Comparison of ENCODE assay signal across 9 mouse cellular contexts in genomic region chr1:181465027-181465426, GRCm38 (mm10). TPM values are rescaled to one million over a fixed set of nuclear protein-coding genes. Genes with fewer than 3 reads are reported as not detected.
DNase-seq lines count a peak whose midpoint lies in the region; ATAC-seq and TF ChIP-seq lines count a peak whose summit lies in the region.
"Had no signal": no experiment of that assay in that cellular context is flagged by ENCODE, and none has a peak within 500 bp of the region (broad histone marks: within the 10 kb centered on the region; RNA-seq: fewer than 3 reads in every experiment).

No protein-coding gene starts in this region.

- no peak overlapping the region for H3K4me2 ChIP-seq in forebrain, embryonic 15.5 days (replicated peaks)

- WGBS in forebrain, embryonic 10.5 days: 57% methylated on average over 5 of the region's 5 CpGs
- 59% methylated on average over 5 of the region's 5 CpGs for WGBS in forebrain, embryonic 15.5 days

- H3K9me3 ChIP-seq in forebrain, embryonic 10.5 days: no peaks in the 10 kb centered on the region
- H3K9me3 ChIP-seq in forebrain, embryonic 15.5 days: no peaks in the 10 kb centered on the region

- H3K27ac ChIP-seq in forebrain, embryonic 10.5 days: no peak overlapping the region
- H3K27ac ChIP-seq in forebrain, embryonic 15.5 days (replicated peaks): no peak overlapping the region
- no peak overlapping the region for H3K27ac ChIP-seq in testis, adult 2 months (ENCODE audit: control insufficient read depth, insufficient read depth, low read depth, low read length)

- H3K4me1 ChIP-seq in forebrain, embryonic 10.5 days: peaks cover 13% of the 10 kb centered on the region
- H3K4me1 ChIP-seq in forebrain, embryonic 15.5 days: peaks cover 15% of the 10 kb centered on the region
- H3K4me1 ChIP-seq in testis, adult 2 months (ENCODE audit: control insufficient read depth, insufficient read depth, low read length): peaks cover 4% of the 10 kb centered on the region; the same call in 1 of the 2 replicates

- H3K9ac ChIP-seq in forebrain, embryonic 15.5 days (replicated peaks): no peak overlapping the region

- no peaks in the 10 kb centered on the region; the same call in 1 of the 2 replicates for H3K27me3 ChIP-seq in forebrain, embryonic 10.5 days (ENCODE audit: poor library complexity, severe bottlenecking)
- H3K27me3 ChIP-seq in forebrain, embryonic 15.5 days: no peaks in the 10 kb centered on the region
- H3K27me3 ChIP-seq in testis, adult 2 months (ENCODE audit: control insufficient read depth, insufficient read depth, low read length): no peaks in the 10 kb centered on the region

- peak; percentile 28 for DNase-seq in forebrain, embryonic 10.5 days (ENCODE audit: extremely low spot score, low spot score)
- DNase-seq in testis, postnatal 14 days (ENCODE audit: low spot score): no peak
- peak; percentile 63 for DNase-seq in retina, embryonic 14.5 days (ENCODE audit: low spot score)
- no peak for DNase-seq in left cerebral cortex, postnatal 14 days (ENCODE audit: low spot score in 2 of 2)

- no peak overlapping the region for H3K4me3 ChIP-seq in forebrain, embryonic 10.5 days
- no peak overlapping the region for H3K4me3 ChIP-seq in forebrain, embryonic 15.5 days
- H3K4me3 ChIP-seq in testis, adult 2 months (ENCODE audit: control insufficient read depth, low read depth, low read length): no peak overlapping the region

- H3K36me3 ChIP-seq in forebrain, embryonic 10.5 days (replicated peaks): no peaks in the 10 kb centered on the region
- no peaks in the 10 kb centered on the region for H3K36me3 ChIP-seq in forebrain, embryonic 15.5 days
- no peaks in the 10 kb centered on the region for H3K36me3 ChIP-seq in testis, adult 2 months (ENCODE audit: control insufficient read depth, insufficient read depth, low read length)

- intact Hi-C loops in left cerebral cortex, postnatal 14 days (cut with DNase I): loop anchor here (5.0 kb wide), 1 partner anchor 72 kb away; no protein-coding TSS in a partner anchor

- no peak for TF ChIP-seq POLR2A in testis, adult 2 months (IDR thresholded peaks at IDR 0.05; ENCODE audit: control insufficient read depth, low read depth, low read length)

- TF ChIP-seq CTCF in testis, adult 2 months (IDR thresholded peaks at IDR 0.05; ENCODE audit: control insufficient read depth, insufficient read depth, insufficient replicate concordance, low read depth, low read length): peak; percentile 50; the same call in 1 of the 2 replicates

- no peak for ATAC-seq in forebrain, embryonic 15.5 days (replicated peaks)
- ATAC-seq in hematopoietic stem cell, adult 5-6 weeks (replicated peaks in 1 of 2; ENCODE audit: insufficient read depth in 1 of 2, low FRiP score in 2 of 2, low TSS enrichment in 1 of 2, low read depth in 1 of 2, poor library complexity in 2 of 2, severe bottlenecking in 2 of 2): peak; percentile 61 to 80; a peak in 3 of 4 replicates
- ATAC-seq in frontal cortex, adult (ENCODE audit: low TSS enrichment): no peak

RNA-seq across cellular contexts. Expression of gene Ccdc121, which starts 46.2 kb away (rescaled TPM):
- 0.09 TPM in 1 of 2 replicates, not detected in the other for polyA plus RNA-seq in forebrain, embryonic 10.5 days (2016; fragmentation: Nextera tagmentation; extraction: Ambion mirVana)
- polyA plus RNA-seq in forebrain, embryonic 15.5 days (2015; fragmentation: Nextera tagmentation; extraction: Ambion mirVana): 0.11 TPM in 1 of 2 replicates, not detected in the other
- polyA plus RNA-seq in testis, adult 2 months (2012; rRNA removed): not detected in 2 replicates
- not detected in 2 replicates for total RNA-seq in hematopoietic stem cell, adult 5-6 weeks (2017)
- total RNA-seq in left cerebral cortex, postnatal 14 days (2021): under 1 TPM; 0.20 to 0.23 TPM
- total RNA-seq: neutrophil, adult 5-6 weeks had no signal

Comparison
In these comparisons a context has a peak if more than half of its experiments do, and no peak if none do; other contexts are left out.
1. DNase-seq: peak in forebrain, embryonic 10.5 days (single experiment) and retina, embryonic 14.5 days (single experiment); none in testis, postnatal 14 days (single experiment) and left cerebral cortex, postnatal 14 days (0 of 2).
2. ATAC-seq: peak in hematopoietic stem cell, adult 5-6 weeks (2 of 2); none in forebrain, embryonic 15.5 days (single experiment) and frontal cortex, adult (single experiment).